Mouse (Mus musculus): Measurements from ENCODE around the gene Tle4. TPM values are rescaled to one million over a fixed set of nuclear protein-coding genes. Genes with fewer than 3 reads are reported as not detected.

The Tle4 gene
- polyA plus RNA-seq, 1 experiment: 10.4 TPM

DNA sequence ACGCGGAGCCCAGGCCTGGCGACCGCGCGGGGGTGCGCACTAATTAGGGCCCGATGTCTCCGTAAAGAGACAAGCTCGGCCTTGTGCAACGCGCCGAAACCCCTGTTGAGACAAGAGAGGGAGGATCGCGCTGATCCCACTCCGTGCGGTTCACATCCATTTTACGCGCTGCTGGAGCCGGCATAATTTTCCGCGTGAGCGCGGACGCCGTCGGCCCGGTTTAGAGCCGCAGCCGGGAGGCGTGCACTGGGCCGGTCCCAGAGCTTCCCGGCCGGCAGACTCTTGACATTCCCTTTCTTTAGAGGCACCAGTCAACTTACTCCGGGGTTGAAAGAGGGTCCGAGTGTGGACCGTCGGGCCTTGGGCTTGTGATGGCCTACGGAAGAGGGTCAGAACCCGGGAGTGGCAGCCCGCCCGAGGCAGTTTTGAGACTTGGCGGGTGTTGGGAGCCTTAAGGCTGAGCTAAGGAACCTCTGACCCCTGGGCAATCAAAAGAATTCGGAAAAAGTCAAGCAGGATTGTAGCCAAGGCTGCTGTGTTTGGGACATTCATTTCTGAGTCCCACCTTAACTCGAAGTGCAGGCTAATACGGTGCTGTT is 938 bp upstream of the Tle4 start:
- no peaks in the 10 kb centered on the region for H3K27me3 ChIP-seq (replicated peaks; ENCODE audit: control insufficient read depth, insufficient read depth, low read length)
- H3K36me3 ChIP-seq (ENCODE audit: control insufficient read depth, insufficient read depth, low read length): no peaks in the 10 kb centered on the region
- peak overlapping the region; percentile 79 for H3K4me3 ChIP-seq (ENCODE audit: insufficient read depth, low read depth, low read length)
- H3K27ac ChIP-seq (ENCODE audit: insufficient read depth, low read depth, low read length): peak overlapping the region; percentile 79
- WGBS: 1% methylated on average over 46 of the region's 46 CpGs
- H3K4me1 ChIP-seq (ENCODE audit: control insufficient read depth, insufficient read depth, low read length): peaks cover 3% of the 10 kb centered on the region; the same call in 1 of the 2 replicates
- no peak for DNase-seq
- TF ChIP-seq POLR2A (IDR thresholded peaks at IDR 0.05; ENCODE audit: low read depth, low read length): no peak
- no peak for TF ChIP-seq CTCF (conservative IDR thresholded peaks at IDR 0.05; ENCODE audit: insufficient read depth, insufficient read length, low read depth, low read length)

DNA sequence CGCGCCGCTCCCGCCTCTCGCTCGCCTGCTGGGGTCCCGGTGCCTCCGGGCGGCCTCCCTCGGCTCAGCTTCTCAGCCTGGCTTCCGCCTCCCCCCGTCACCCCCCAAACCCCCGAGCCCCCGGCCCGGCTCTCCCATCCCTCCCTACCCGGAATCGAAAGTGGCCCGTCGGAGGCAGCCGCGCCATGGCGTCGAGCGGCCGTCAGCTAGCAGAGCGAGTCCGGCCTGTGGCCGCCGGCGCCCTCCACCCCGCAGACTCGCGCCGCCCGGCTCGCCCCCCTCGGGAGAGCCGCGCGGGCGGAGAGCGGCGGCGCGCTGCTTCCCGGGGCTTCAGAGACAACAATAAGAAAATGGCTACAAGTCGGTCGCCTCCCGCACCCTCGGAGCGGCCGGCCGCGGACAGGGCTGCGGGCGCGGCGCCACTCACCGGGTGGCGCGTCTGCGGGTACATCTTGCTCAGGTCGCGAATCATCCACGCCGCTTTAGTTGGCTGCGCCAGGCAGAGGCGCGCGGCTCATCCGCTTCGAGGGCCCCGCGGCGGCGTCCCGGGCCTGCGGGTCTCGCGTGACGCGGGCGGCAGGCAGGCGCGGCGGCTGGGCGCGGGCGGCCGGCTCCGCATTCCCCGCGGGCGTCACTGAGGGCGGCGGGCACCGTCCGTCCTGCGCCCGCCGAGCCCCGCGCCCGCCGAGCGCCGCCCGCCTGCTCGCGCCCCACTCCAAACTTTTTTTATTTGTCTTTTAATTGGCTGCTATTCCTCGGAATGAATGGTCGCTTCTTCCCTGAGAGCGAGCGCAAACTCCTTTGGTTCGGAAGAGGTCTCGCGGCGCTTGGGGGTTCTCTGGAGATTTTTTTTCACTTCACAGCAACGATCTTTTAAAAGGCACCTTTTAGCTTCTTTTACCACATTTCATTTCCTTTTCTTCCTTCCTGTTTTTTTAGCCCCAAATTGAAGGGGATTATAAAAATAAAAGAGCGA is 622 bp downstream of the Tle4 start:
- H3K36me3 ChIP-seq (ENCODE audit: control insufficient read depth, insufficient read depth, low read length): no peaks in the 10 kb centered on the region
- H3K27me3 ChIP-seq (replicated peaks; ENCODE audit: control insufficient read depth, insufficient read depth, low read length): no peaks in the 10 kb centered on the region
- DNase-seq: peak; percentile 48
- no peak for TF ChIP-seq POLR2A (IDR thresholded peaks at IDR 0.05; ENCODE audit: low read depth, low read length)
- no peak for TF ChIP-seq CTCF (conservative IDR thresholded peaks at IDR 0.05; ENCODE audit: insufficient read depth, insufficient read length, low read depth, low read length)
- H3K4me1 ChIP-seq (ENCODE audit: control insufficient read depth, insufficient read depth, low read length): peaks cover 3% of the 10 kb centered on the region; the same call in 1 of the 2 replicates
- H3K27ac ChIP-seq (ENCODE audit: insufficient read depth, low read depth, low read length): peak overlapping the region; percentile 77
- peak overlapping the region; percentile 76 for H3K4me3 ChIP-seq (ENCODE audit: insufficient read depth, low read depth, low read length)
- under 1% methylated on average over 119 of the region's 120 CpGs for WGBS

DNA sequence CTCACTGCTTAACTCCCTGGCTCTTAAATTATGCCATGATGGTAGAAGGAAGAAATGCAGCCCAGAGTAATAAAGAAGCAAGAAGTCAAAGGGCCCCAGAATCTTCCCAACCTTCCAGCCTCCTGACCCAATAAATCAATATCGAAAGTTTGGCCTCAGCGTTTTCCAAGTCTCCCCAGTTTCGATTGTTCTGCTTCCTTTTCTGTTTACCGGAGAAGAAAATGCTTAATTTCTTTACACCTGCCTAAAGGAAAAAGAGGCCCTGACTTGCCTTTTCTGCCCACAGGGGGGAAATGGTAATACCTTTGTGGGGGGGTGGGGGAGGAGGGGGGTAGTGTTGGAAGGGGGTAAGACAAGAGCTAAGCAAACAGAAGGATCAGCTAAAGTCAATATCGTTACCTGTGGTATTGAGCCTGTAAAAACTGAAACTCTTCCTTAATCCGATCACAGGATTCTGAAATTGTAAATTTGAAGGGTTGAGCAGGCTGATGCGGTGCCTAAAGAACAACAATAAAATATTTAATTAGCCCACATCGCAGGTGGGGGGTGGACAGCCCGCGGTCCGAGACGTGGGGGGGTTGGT is 1.4 kb downstream of the Tle4 start:
- 3% methylated on average over 12 of the region's 12 CpGs for WGBS
- TF ChIP-seq CTCF (conservative IDR thresholded peaks at IDR 0.05; ENCODE audit: insufficient read depth, insufficient read length, low read depth, low read length): no peak
- no peak for TF ChIP-seq POLR2A (IDR thresholded peaks at IDR 0.05; ENCODE audit: low read depth, low read length)

DNA sequence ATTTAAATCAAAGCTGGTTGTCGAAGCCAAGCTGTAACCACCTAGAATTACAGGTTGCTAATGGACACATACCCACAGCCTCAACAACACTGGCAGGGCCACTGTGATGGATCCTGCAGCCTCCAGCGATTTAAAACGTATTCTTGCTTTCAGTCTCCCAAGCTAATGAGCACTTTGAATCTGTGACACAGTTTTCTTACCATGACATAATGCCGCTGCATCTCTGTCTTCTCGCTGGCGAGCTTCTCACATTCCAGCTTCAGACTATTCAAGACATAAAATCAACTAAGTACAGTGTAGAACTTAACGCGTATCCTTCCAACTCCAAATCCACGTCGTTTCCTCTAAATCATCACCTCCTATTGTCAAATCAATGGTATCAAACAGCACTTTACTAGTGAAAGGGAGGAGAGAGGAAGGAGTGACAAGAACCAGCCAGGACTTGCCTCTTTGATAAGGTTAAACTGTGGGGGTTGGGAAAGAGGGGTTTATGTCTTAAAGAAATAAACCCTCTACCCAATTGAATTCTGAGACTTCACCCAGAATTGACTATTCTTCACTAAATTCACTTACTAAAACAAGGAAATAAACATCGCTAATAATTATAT is 2.4 kb downstream of the Tle4 start:
- no peak for TF ChIP-seq POLR2A (IDR thresholded peaks at IDR 0.05; ENCODE audit: low read depth, low read length)
- TF ChIP-seq CTCF (conservative IDR thresholded peaks at IDR 0.05; ENCODE audit: insufficient read depth, insufficient read length, low read depth, low read length): no peak
- no peaks in the 10 kb centered on the region for H3K27me3 ChIP-seq (replicated peaks; ENCODE audit: control insufficient read depth, insufficient read depth, low read length)
- WGBS: 54% methylated on average over 11 of the region's 11 CpGs
- no peak for DNase-seq
- H3K27ac ChIP-seq (ENCODE audit: insufficient read depth, low read depth, low read length): no peak overlapping the region
- peaks cover 3% of the 10 kb centered on the region; the same call in 1 of the 2 replicates for H3K4me1 ChIP-seq (ENCODE audit: control insufficient read depth, insufficient read depth, low read length)
- H3K4me3 ChIP-seq (ENCODE audit: insufficient read depth, low read depth, low read length): no peak overlapping the region; the same call in 1 of the 2 replicates
- H3K36me3 ChIP-seq (ENCODE audit: control insufficient read depth, insufficient read depth, low read length): no peaks in the 10 kb centered on the region

More for the DNA sequence above, 1.4 kb downstream of the Tle4 start:
- DNase-seq: no peak
- H3K4me1 ChIP-seq (ENCODE audit: control insufficient read depth, insufficient read depth, low read length): peaks cover 3% of the 10 kb centered on the region; the same call in 1 of the 2 replicates
- peak overlapping the region; percentile 76 for H3K4me3 ChIP-seq (ENCODE audit: insufficient read depth, low read depth, low read length)
- H3K27me3 ChIP-seq (replicated peaks; ENCODE audit: control insufficient read depth, insufficient read depth, low read length): no peaks in the 10 kb centered on the region
- H3K27ac ChIP-seq (ENCODE audit: insufficient read depth, low read depth, low read length): no peak overlapping the region
- no peaks in the 10 kb centered on the region for H3K36me3 ChIP-seq (ENCODE audit: control insufficient read depth, insufficient read depth, low read length)

DNA sequence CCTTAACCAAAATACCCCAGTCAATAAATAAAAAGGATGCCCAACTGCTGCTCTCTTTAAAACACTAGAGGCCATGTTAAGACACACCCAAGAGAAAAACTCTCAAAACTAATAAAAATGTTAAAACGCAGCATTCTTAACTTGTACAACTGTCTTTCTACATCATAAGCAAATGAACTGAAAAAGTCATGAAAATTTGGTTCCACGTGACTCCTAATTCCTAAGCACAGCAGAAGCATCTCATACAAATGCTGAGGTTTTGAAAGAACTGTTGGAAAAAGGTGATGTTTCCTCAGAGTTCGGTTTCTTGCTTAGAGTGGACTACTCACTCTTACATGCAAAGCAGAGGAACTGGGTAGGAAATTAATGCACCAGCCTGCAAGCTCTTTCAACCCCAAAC is 3.3 kb downstream of the Tle4 start:
- TF ChIP-seq POLR2A (IDR thresholded peaks at IDR 0.05; ENCODE audit: low read depth, low read length): no peak
- TF ChIP-seq CTCF (conservative IDR thresholded peaks at IDR 0.05; ENCODE audit: insufficient read depth, insufficient read length, low read depth, low read length): no peak
- no peaks in the 10 kb centered on the region for H3K36me3 ChIP-seq (ENCODE audit: control insufficient read depth, insufficient read depth, low read length)
- H3K27ac ChIP-seq (ENCODE audit: insufficient read depth, low read depth, low read length): no peak overlapping the region
- H3K4me3 ChIP-seq (ENCODE audit: insufficient read depth, low read depth, low read length): no peak overlapping the region
- 84% methylated on average over 3 of the region's 3 CpGs for WGBS
- DNase-seq: no peak
- peaks cover 3% of the 10 kb centered on the region; the same call in 1 of the 2 replicates for H3K4me1 ChIP-seq (ENCODE audit: control insufficient read depth, insufficient read depth, low read length)
- H3K27me3 ChIP-seq (replicated peaks; ENCODE audit: control insufficient read depth, insufficient read depth, low read length): no peaks in the 10 kb centered on the region

DNA sequence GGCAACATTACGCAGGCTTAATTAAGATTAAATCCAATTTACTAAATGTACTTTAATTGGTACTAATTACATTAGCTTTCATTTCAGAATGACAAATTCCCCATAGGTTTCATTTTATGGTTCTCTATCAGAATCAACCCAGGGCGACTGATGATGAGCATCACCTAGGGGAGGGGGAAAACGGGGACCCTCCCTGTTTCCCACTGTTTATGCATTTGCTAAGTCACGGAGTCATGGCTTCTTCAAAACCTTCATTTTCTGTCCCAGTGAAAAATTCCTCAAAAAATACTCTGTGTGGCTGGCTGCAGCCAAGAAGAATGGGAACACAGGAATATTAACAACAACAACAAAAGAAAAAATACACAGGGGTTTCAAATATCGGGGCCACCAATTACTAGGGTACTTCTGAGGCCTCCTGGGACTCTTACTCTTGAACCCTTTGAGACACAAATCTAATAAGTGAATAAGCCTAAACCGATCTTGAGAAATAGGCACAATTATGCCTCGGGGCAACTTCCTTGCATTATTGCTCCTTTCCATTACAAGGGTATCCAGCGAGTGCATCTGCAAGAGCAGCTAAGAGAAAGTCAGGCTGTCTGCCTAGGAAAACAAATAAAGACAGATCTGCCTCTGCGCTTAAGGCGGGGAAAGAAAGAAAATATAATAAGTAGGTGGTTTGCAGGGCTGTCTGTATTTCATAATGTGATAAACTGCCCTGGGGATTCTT is 5.9 kb downstream of the Tle4 start:
- 79% methylated on average over 10 of the region's 10 CpGs for WGBS
- TF ChIP-seq POLR2A (IDR thresholded peaks at IDR 0.05; ENCODE audit: low read depth, low read length) (no peak), CTCF (conservative IDR thresholded peaks at IDR 0.05; ENCODE audit: insufficient read depth, insufficient read length, low read depth, low read length) (no peak)

More for the DNA sequence above, 5.9 kb downstream of the Tle4 start:
- Histone ChIP-seq H3K4me3 (ENCODE audit: insufficient read depth, low read depth, low read length) (no peak overlapping the region), H3K36me3 (ENCODE audit: control insufficient read depth, insufficient read depth, low read length) (no peaks in the 10 kb centered on the region), H3K27me3 (replicated peaks; ENCODE audit: control insufficient read depth, insufficient read depth, low read length) (no peaks in the 10 kb centered on the region), H3K27ac (ENCODE audit: insufficient read depth, low read depth, low read length) (no peak overlapping the region), H3K4me1 (ENCODE audit: control insufficient read depth, insufficient read depth, low read length) (peaks cover 13% of the 10 kb centered on the region; the same call in 1 of the 2 replicates)
- DNase-seq: no peak

All from kidney, adult 2 months (tissue).